Mouse (Mus musculus) left cerebral cortex, postnatal 4 days (tissue): ENCODE data around the gene Sytl3. TPM values are rescaled to one million over a fixed set of nuclear protein-coding genes. Genes with fewer than 3 reads are reported as not detected.
"Not testable (repeated sequence)": the region's sequence is repeated elsewhere in the genome, so short reads cannot be mapped to it uniquely, and the experiment has no call there.

Experiments
- DNase-seq: peaks from one replicate; pipeline ENCODE4 v3.0.0-alpha.2; 2022
- intact Hi-C: fragments of 180-260 bp; cut with DNase I; formaldehyde crosslinking; loops from one replicate; pipeline ENCODE4 v1.15.1; 2025
- total RNA-seq, 2 experiments: library from RNA; stranded (reverse); gene quantifications; 2 replicates each; pipeline ENCODE4 v1.2.3; 2021

The Sytl3 gene
- total RNA-seq = 1 to 10 TPM in 1 of 2 experiments, under 1 TPM in 1; 0.68 to 1.2 TPM

DNA sequence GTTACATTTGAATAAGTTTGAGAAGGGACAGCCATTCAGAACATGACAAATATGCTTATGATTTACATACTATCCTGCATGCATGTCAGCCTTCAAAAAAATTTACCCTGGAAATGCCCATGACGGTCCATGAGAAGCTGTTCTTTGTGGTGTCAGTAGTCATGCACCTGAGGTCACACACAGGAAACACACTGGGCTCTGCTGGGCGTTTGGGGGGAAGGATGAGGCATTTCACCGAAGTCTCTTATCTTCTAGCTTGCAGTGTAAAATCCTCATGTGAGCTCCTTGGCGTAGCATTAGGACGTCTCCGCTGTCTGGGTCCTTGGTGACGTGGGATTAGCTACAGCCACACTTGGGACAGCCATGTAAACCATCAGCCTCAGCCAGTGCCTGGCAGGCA is at the start of gene Sytl3:
TSS of gene Sytl3 (plus strand) at position 293 of the 400 bp plus-strand sequence.
- intact Hi-C loops, DNase-seq: not testable (repeated sequence)

DNA sequence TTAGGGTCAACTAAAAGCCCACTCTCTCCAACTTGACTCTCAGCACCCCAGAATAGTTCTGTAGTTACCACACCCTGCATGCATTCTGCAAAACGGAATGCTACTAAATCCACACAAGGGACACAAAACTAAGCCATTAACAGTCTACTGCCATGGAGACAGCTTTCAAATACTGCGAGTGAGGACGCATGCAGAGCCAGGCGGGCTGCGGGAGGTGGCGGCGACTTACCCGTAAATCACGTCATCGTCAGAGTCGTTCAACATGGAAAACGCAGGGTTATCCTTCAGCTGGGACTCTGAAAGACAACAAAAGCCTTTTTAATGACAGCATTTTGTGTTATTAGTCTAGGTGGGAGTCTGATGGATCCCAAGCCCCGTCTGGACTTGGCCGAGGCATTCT is 45.4 kb upstream of the Sytl3 start:
- intact Hi-C loops = not testable (repeated sequence)

DNA sequence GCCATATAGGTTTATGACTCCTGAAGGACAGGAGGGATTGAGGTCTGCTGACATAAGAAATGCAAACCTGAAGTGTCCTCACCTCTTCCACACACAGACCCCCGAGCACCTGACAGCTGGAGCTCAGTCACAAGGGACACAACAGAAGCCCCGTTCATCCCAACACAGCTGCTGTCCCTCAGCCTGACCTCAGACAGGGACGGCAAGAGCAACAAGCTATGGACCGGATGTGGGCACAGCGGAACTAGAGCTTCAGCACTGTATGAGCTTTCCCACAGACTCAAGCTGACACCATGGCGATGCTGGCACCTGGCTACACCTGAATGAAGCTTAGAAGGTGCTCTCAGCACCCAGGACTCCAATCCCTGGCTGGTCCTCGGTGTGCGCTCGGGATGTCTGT is 44.6 kb upstream of the Sytl3 start:
- intact Hi-C loops, DNase-seq: not testable (repeated sequence)

More for the DNA sequence above, 45.4 kb upstream of the Sytl3 start:
- not testable (repeated sequence) for DNase-seq

DNA sequence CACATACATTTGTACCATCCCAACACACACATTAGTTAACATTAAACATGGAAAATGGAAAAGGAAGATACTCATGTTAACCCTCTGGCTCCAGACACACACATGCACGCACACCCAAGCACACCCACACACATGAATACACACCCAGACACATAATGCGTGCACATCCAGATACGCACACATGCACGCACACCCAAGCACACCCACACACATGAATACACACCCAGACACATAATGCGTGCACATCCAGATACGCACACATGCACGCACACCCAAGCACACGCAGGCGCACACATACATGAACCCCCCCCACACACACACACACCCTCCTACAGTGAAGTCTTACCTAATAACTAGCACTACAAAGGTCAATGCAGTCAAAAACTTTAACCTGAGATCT is 42.2 kb upstream of the Sytl3 start:
- DNase-seq, intact Hi-C loops: not testable (repeated sequence)

DNA sequence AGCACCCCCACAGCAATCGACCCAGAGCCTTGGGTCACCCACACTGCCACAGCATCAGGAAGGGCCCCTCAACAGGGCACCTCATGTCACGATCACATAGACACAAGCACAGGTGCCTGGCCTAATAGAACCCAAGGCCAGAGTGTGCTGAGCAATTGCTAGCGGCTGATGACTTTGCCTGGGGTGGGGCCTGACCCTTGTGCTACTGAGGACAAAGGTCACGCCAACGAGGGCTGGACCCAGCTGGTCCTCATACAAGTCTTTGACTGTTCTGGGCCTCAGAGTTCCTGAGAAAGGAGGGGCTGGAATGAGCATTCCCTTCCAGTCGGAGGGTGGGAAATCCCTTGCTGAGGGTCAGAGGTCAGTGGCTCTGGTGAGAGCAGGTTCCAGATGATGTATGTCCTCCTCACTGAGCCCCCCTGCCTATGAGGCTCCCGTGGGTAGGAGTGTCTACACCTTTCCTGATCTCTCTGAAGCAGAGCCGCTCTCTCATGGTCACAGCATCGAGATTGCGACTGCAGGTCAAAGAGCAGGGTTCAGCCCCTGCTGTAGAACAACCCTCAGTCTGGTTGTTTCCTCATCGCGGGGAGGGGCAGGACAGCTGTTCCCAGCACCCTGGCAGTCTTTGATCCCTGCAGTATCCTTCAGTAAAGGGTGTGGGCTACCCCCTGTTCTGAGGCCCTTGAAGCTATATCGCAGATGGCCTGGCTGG is 41.0 kb upstream of the Sytl3 start:
- intact Hi-C loops, DNase-seq: not testable (repeated sequence)

DNA sequence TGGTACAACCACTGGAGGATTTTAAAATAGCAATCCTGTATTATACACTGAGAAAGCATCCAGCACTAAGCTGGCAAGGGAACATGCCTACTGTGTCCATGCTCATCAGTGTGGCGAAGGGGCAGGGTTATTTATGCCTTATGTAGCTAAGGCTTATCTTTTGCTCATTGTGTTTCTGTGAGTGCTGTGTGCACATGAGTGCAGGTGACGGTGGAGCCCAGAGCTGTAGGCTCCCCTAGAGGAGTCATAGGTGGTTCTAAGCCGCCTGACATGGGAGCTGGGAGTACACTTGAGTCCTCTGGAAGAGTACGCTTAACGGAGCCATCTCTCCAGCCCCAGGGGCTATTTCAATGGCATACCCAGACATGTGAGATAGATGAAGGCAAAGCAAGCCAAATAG is 39.6 kb upstream of the Sytl3 start:
- intact Hi-C loops, DNase-seq: not testable (repeated sequence)

DNA sequence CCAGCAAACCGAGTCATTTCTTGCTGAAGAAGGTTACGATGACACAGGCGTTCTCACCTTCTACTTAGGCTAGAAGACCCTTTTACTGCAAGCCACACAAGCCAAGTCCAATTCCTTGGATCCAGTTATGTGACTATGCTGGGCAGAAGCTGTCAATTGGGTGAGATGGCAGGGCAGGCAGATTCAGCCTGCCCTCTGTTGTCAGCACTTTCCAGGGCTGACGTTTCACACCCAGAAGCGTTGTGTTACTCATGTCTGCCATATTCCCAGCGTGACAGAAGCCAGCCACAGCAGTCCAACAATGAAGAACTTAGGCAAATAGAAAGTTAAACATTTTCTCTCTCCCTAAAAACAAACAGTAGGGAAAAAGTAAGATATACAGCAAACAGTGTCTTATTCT is 38.9 kb upstream of the Sytl3 start:
- DNase-seq, intact Hi-C loops: not testable (repeated sequence)

DNA sequence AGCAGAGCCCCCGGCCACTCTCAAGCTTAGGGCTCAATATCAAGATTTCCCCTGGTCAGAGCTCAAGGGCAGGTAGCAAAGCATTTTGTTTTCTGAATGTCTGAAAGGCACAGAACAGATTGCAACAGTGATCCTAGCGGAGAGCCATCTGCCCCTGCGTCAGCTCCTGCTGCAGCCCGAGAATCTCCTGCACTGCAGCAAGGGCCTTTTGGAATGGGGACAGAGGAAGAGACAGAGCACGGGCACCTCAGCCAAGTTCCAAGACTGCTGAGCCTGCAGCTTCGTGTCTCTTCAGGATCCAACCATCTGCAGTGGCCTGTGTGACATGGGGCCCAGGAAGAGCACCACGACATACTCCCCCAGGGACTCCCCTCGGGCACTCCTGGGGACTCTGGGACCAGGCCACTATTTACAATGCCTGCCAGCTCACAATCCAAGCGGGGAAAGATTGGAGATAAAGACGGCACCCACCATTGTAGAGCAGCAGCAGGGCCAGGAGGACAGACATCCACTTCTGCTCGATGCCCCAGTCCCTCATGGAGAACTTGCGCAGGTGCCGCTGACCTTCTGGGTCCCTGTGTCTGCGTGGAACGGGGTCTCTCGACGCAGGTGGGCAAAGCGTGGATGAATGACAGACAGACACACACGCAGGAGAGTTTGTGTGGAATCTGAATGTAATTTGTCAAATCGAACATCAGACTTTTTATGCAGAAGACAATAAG is 38.0 kb upstream of the Sytl3 start:
- intact Hi-C loops, DNase-seq: not testable (repeated sequence)

DNA sequence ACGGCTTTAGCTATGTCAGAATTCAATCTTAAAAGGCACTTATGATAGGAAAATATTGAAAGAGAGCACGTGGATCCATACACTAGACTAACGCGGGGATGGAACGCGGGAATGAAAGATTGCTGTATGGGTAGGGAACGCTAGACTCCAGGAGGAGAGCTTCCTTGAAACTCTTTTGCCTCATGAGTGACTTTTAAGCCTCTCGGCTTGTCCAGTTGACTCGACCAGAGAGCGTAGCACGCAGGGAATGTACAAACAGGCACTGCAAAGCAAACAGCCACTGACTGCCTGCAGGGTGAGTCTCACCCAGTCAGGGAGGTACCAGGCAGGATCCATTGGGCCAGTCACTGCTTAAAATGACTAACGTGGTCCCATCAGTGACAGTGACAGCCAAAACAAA is 36.9 kb upstream of the Sytl3 start:
- DNase-seq, intact Hi-C loops: not testable (repeated sequence)

DNA sequence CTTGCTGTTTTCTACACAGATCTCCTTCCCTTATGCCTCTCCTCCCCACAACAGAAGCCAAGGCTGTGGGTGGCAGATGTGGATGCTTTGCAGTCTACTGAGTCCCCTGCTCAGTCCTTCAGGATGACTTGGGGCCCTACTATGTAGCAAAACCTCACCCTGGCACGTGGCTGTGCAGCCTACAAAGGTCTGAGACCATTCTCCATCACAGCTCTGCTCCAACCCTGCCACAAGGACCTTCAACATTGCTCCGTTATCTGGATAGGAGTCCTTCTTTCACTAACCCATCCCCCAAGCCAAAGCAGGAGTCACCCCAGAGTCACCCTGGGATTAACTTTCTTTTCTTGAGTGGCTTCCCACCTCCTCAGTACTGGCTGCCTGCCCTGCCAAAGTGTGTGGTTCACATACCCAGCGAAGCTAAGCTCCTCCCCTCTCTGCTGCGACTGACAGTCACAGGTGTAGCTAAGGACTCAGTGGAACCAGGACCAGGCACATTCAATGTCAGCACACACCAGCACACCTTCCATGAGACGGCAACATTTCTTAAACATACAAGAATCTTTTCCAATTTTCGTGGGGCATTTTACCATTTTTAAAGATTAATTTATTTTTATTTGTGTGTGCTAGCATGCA is 33.9 kb upstream of the Sytl3 start:
- DNase-seq, intact Hi-C loops: not testable (repeated sequence)

DNA sequence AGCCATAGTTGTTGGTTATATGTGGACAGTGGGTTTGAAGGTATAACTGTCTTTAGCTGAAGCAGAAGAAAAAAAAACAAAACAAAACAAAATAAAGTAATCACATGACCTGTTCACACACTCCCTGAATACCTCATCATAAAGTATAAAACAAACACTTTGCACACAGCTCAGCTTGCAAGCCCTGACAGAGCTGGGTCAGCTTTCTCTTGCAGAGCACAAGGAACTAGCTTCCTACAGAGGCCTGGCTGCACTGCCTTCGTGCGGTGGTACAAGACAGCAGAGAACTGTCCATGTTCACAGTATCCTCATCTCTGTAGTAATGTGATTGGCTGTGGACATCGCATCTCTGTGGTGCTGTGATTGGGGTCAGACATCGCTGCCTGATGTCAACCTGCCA is 28.5 kb upstream of the Sytl3 start:
- intact Hi-C loops, DNase-seq: not testable (repeated sequence)

DNA sequence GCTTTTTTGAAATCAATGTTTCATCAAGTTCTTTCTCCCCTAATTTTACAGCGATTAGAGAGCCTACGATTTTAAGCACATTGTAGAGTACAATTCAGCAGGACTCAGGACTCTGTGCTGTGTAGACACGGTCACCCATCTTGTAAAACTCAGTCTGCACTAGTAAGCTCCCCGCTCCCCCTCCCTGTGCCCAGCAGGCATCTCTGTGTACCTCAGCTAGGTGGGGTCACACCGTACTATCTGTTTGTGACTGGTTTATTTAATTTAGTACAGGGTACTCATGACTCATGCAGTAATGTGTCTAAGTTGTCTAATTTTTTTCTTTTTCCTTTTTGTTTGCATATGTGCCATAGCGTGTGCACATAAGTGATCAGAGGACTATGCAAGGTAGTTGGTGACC is 26.0 kb upstream of the Sytl3 start:
- intact Hi-C loops, DNase-seq: not testable (repeated sequence)

DNA sequence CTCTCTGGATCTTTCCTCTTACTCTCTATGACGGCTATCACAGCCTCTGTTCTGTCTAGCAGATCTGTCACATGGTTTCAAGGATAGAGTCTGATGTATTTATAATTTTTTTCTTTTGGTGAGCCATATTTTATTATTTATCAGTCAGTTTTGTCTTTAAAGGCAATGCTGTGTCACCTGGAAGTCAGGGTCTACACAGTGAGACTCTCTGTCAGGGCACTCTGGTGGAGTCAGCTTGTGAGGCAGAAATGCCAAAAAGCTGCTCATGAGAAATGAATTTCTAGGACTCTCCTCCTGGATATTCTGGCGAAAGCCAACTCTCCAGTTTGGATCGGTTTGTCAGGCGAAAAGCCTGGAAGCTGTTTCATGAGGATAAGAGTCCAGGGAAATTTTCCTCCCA is 23.1 kb upstream of the Sytl3 start:
- DNase-seq, intact Hi-C loops: not testable (repeated sequence)

DNA sequence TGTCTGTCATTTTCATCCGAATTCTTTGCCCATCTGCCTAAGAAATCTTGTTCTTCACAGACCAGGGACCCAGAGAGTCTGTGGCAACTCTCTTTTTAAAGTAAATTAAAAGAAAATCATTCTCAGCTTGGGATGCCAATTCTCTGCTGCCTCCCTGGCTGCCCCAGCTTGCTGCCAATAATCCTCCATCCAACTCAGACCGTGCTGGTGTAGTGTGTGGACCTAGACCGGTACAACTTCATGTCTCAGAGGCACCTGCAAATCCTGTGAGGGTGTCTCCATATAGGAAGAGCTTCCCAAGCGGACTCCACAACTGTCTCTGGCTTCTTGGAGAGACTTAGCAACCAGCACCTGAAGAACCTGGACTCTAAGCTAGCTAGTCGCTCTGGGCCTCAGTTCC is 22.0 kb upstream of the Sytl3 start:
- intact Hi-C loops = no loop called here
- no peak for DNase-seq

DNA sequence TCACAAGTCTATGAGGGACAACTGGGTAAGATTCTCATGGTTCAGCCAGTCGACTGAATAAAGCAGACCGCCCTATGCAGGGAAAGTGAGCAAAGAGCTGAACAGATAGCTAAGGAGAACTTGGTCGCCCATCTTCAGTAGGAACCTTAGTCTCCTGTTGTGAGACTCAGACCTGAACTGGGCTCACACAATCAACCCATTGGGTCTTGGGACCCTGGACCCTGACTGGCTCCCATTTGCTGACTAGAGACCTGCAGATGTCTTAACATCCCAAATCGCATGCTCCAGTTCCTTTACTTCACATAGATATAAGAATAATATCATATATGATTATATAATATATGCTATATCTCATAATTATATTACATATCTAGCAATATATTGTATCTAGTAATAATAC is 21.5 kb upstream of the Sytl3 start:
- DNase-seq, intact Hi-C loops: not testable (repeated sequence)

DNA sequence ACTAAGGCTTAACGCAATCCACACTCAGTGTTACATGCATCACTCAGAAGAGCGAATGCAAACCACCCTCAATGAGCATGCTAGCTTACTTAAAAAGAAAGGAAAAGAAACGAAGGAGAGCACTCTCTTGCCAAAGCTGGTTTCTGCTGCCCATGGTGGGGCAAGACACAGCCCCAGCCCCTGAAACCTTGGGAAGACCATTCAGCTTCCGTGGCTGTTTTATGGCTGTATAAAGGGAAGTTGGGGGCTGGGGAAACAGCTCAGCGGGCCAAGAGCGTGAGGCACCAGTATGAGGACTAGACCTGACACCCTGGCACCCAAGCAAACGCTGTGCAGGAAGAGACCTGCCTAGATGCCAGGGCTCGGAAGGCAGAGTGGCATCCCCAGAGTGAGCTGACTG is 20.4 kb upstream of the Sytl3 start:
- DNase-seq = not testable (repeated sequence)

DNA sequence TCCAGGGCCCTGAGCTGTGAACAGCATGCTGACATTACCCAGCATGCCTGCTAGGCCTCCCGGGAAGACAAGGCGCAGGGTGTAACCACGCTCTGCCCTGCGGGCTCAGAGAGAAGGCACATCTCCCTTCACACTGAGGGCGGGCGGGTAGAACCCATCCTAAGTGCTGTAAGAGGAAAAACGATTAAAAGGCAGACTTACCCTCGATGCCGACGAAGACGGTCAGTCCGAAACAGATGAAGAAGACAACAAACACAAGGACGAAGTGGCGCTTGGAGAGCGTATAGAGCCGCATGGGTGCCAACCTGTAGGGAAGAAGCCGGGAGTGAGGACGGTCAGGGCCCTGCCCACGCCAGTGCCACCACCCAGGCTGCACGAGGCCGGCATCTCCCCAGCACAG is 19.4 kb upstream of the Sytl3 start:
- intact Hi-C loops, DNase-seq: not testable (repeated sequence)

More for the DNA sequence above, 20.4 kb upstream of the Sytl3 start:
- intact Hi-C loops = not testable (repeated sequence)

DNA sequence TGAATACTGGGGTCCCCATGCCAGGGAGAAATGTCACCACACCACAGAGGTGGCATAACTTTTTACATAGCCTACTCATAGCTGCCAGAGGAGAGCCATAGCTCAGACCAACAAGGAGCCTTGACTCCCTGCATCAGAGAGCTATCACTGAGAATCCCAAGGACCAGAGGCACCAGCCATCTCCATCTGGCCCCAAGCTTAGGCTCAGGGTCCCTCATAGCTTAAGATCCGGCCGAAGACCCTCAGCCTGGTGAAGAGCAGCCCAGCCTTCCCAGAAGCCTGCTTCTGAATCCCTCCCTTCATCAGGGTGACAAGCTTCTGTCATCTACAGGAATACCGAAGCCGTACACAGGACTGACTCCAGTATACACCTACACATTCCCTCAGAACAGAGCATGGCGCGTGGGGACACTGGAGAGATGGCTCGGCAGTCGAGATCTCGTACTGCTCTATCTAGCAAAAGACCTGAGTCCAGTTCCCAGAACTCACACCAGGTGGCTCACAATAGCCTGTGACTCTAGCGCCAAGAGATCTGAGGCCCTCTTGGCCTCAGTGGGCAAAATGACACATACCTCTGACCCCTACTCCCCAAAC is 18.8 kb upstream of the Sytl3 start:
- DNase-seq, intact Hi-C loops: not testable (repeated sequence)

DNA sequence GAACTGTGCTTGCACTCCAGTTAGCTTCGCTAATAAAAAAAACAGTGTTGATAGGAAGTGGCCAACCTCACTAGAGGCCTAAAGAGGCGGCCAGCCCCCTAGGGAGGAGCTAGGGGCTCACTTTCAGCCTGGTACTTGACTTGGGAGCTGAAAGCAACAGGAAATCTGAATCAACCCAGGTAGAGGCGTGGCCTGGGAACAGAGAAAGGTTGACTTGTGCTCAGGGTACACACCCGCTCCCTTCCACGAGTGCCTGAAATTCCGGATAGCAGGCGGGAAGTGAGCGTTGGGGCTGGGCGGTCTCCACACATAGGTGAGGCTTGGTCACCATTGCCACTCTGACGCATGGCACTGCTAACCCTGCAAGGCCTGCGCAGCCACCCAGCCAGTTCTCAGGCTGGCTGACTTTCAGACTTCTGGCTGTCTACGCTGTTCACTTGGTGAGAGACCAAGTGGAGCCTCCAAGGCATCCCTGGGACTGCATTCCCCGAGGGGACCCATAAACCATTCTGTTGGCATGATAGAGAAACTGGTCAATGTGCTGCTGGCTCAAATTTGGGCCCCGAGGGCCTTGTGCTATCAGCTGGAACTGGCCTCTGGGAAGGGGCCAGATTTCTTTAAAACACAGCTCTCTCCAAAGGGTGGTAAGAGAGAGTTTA is 18.0 kb upstream of the Sytl3 start:
- DNase-seq, intact Hi-C loops: not testable (repeated sequence)

DNA sequence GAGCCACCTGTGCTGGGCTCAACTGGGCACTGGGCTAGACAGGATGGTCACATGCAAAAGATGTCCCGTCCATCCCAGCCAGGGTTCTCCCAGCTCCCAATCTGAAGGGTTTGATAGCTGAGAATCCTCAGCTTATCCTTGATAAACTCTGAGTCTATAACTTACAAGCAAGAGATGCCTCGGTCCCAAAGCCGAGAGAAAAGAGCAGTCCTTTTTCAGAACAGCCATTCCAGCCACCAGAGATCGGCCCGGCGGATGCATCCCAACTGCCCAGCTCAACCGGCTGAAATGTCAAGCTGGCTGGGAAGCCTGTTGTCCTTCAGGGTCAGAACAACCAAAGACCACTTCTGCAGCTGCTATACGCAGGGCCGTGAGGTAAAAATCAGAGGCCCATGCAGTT is 14.7 kb upstream of the Sytl3 start:
- DNase-seq, intact Hi-C loops: not testable (repeated sequence)
